12 mouse cellular contexts compared by ENCODE assay signal in the genomic region with DNA sequence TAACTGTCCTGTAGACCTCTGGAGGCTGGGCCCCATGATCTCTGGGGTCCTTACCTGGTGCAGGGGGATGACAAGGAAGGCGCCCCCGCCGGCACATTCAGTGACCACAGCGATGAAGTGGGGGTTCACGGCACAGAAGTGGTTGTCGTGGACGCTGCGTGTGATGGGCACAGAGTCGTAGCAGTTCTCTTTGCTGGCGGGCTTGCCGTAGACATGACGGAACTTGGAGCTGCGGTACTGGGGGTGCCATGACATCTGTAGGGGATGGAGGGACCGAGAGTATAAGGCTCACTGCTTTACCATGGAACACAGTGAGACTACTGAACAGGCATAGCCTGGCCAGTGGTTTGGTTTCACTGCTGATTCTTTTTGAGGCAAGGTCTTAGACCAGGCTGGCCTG.
"Had no signal": no experiment of that assay in that cellular context is flagged by ENCODE, and none has a peak within 500 bp of the region (broad histone marks: within the 10 kb centered on the region; RNA-seq: fewer than 3 reads in every experiment).

No protein-coding gene starts in this region.

- DNase-seq: kidney, adult 8-10 months; kidney, postnatal 4 days; left cerebral cortex, postnatal 4 days; lung, embryonic 14.5 days; lung, postnatal 10 days; lung, postnatal 4 days; midbrain, embryonic 14.5 days; right cerebral cortex, adult 18-20 months; right cerebral cortex, postnatal 25 days; thymus, adult 18-20 months; thymus, postnatal 14 days had no signal

- ATAC-seq: intestine, postnatal 0 days had no signal
